Mouse (Mus musculus) midbrain, embryonic 11.5 days (tissue): Measurements from ENCODE around the gene Selenbp1. TPM values are rescaled to one million over a fixed set of nuclear protein-coding genes. Genes with fewer than 3 reads are reported as not detected.

Source experiments
- ATAC-seq: fragments of 200-750 bp; cut with Nextera tagmentation; 2 replicates; pipeline ENCODE4 v1.8.0; 2017; ENCODE audit warnings: moderate TSS enrichment, moderate library complexity; ENCODE audit not compliant: low FRiP score
- DNase-seq: peaks from one replicate; pipeline ENCODE4 v3.0.0; 2015; ENCODE audit warnings: low spot score; ENCODE audit errors: missing footprints
- H3K27ac ChIP-seq: fragments of 300-500 bp; sonication (generic); 2 replicates; pipeline ENCODE4 v1.5.1; 2014; ENCODE audit warnings: low read depth, low read length
- H3K27me3 ChIP-seq: fragments of 300-500 bp; sonication (generic); 2 replicates; pipeline ENCODE4 v1.6.1; 2014; ENCODE audit warnings: mild to moderate bottlenecking, low read length, moderate library complexity, mixed read lengths; ENCODE audit not compliant: control insufficient read depth, insufficient read depth
- H3K36me3 ChIP-seq: fragments of 300-500 bp; sonication (generic); 2 replicates; pipeline ENCODE4 v1.6.1; 2014; ENCODE audit warnings: mild to moderate bottlenecking, low read length, moderate library complexity, mixed read lengths; ENCODE audit not compliant: control insufficient read depth, insufficient read depth
- H3K4me1 ChIP-seq: fragments of 300-500 bp; sonication (generic); 2 replicates; pipeline ENCODE4 v1.6.1; 2014; ENCODE audit warnings: low read length; ENCODE audit not compliant: control insufficient read depth, insufficient read depth
- H3K4me2 ChIP-seq: fragments of 300-500 bp; sonication (generic); 2 replicates; pipeline ENCODE4 v1.6.1; 2014; ENCODE audit warnings: mild to moderate bottlenecking, moderate library complexity
- H3K4me3 ChIP-seq: fragments of 300-500 bp; sonication (generic); 2 replicates; pipeline ENCODE4 v1.5.1; 2014; ENCODE audit warnings: low read depth, low read length
- H3K9ac ChIP-seq: fragments of 300-500 bp; sonication (generic); 2 replicates; pipeline ENCODE4 v1.6.1; 2014; ENCODE audit warnings: low read length
- H3K9me3 ChIP-seq: fragments of 300-500 bp; sonication (generic); 2 replicates; pipeline ENCODE4 v1.6.1; 2016; ENCODE audit warnings: low read length; ENCODE audit not compliant: control insufficient read depth
- WGBS: fragments of 180-500 bp; shearing (Covaris S2); extraction: QIAGEN DNeasy Blood & Tissue Kit; methylation state at CpG from one replicate; pipeline ENCODE4 v1.1.7; 2014; 5-methylcytosine and 5-hydroxymethylcytosine counted together
- polyA plus RNA-seq: library from polyadenylated mRNA; unstranded; fragments of >200 nt; fragmentation: Nextera tagmentation; extraction: Ambion mirVana; gene quantifications from 2 replicates; pipeline ENCODE4 v1.2.1, GENCODE M21; 2014

The Selenbp1 gene
- polyA plus RNA-seq, 1 experiment from 2014 or later: 3.6 TPM

- Histone ChIP-seq H3K4me2 (no peak overlapping the region), H3K27me3 (no peaks in the 10 kb centered on the region), H3K9me3 (no peaks in the 10 kb centered on the region), H3K27ac (no peak overlapping the region), H3K4me1 (peaks cover 4% of the 10 kb centered on the region), H3K36me3 (peaks cover 8% of the 10 kb centered on the region; the same call in 1 of the 2 replicates), H3K9ac (no peak overlapping the region), H3K4me3 (no peak overlapping the region)
- no peak for ATAC-seq
- WGBS: 55% methylated on average over 8 of the region's 8 CpGs
- DNase-seq: no peak
These were observed 27.0 kb downstream of the Selenbp1 start for GRCm38 (mm10) chr3:94959871-94960270.

GRCm38 (mm10) chr3:94960322-94960721, 27.5 kb downstream of the Selenbp1 start:
- no peak overlapping the region for H3K4me2 ChIP-seq
- no peak overlapping the region for H3K4me3 ChIP-seq
- no peak for ATAC-seq
- H3K27me3 ChIP-seq: no peaks in the 10 kb centered on the region
- H3K27ac ChIP-seq: no peak overlapping the region
- DNase-seq: no peak
- peaks cover 8% of the 10 kb centered on the region; the same call in 1 of the 2 replicates for H3K36me3 ChIP-seq
- no peaks in the 10 kb centered on the region for H3K9me3 ChIP-seq
- no peak overlapping the region for H3K9ac ChIP-seq
- 52% methylated on average over 5 of the region's 5 CpGs for WGBS
- H3K4me1 ChIP-seq: no peaks in the 10 kb centered on the region; the same call in none of the 2 replicates

DNA sequence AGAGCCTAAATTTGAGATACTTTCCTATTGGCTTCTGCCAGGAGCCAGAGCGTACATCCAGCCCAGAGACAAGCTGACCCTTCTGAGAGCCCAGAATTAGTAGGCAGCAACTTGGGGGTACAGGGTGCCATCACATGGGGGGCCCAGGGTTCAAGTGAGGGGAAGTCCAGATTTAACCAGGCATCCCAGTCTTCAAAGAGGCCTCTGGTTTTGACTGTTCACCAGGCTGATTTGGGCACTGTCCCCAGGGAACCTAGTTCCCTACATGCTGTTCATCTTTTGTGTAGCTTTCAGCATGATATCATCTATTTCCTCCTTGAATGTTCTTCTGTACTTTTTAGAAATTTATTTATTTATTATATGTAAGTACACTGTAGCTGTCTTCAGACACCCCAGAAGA, 32.1 kb downstream of the Selenbp1 start:
- no peak overlapping the region for H3K27ac ChIP-seq
- 84% methylated on average over 1 of the region's 1 CpGs for WGBS
- no peaks in the 10 kb centered on the region; the same call in 1 of the 2 replicates for H3K4me1 ChIP-seq
- H3K9me3 ChIP-seq: no peaks in the 10 kb centered on the region
- H3K9ac ChIP-seq: no peak overlapping the region
- H3K36me3 ChIP-seq: no peaks in the 10 kb centered on the region
- H3K4me3 ChIP-seq: no peak overlapping the region
- DNase-seq (no peak), ATAC-seq (no peak)
- H3K4me2 ChIP-seq: no peak overlapping the region
- H3K27me3 ChIP-seq: no peaks in the 10 kb centered on the region

DNA sequence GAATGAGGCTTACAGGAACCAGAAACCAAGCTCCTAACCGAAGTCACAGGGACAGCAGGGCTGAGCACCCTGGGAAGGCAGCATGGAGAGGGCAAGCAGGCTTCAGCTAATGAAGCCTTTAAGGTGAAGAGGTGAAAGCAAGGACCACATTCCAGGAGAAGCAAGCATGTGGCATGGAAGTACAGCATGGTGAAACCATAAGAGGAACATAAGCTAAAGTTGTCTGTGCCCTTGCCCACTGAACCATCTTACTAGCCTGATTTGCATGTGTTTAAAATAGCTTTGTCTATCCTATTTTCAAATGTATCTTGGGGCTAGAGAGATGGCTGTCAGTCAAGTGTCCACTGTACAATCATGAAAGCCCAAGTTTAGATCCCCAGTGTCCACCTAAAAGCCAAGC, 33.0 kb downstream of the Selenbp1 start:
- Histone ChIP-seq H3K4me2 (no peak overlapping the region), H3K9ac (no peak overlapping the region), H3K27me3 (no peaks in the 10 kb centered on the region), H3K27ac (no peak overlapping the region), H3K9me3 (no peaks in the 10 kb centered on the region), H3K4me1 (no peaks in the 10 kb centered on the region), H3K36me3 (no peaks in the 10 kb centered on the region), H3K4me3 (no peak overlapping the region)
- 69% methylated on average over 1 of the region's 1 CpGs for WGBS
- no peak for DNase-seq
- no peak for ATAC-seq

- no peak for ATAC-seq
- 85% methylated on average over 3 of the region's 3 CpGs for WGBS
- no peak overlapping the region for H3K4me2 ChIP-seq
These were observed 39.7 kb downstream of the Selenbp1 start for GRCm38 (mm10) chr3:94972552-94972951.

GRCm38 (mm10) chr3:94973620-94974019, 40.8 kb downstream of the Selenbp1 start:
- H3K4me2 ChIP-seq: peak overlapping the region; percentile 66; the same call in 1 of the 2 replicates
- H3K36me3 ChIP-seq: no peaks in the 10 kb centered on the region
- H3K4me1 ChIP-seq: peaks cover 11% of the 10 kb centered on the region
- no peak overlapping the region for H3K27ac ChIP-seq
- H3K9ac ChIP-seq: no peak overlapping the region; the same call in 1 of the 2 replicates
- no peak overlapping the region for H3K4me3 ChIP-seq
- ATAC-seq (no peak), DNase-seq (no peak)
- H3K27me3 ChIP-seq: no peaks in the 10 kb centered on the region
- WGBS: 84% methylated on average over 5 of the region's 5 CpGs
- H3K9me3 ChIP-seq: no peaks in the 10 kb centered on the region

More at GRCm38 (mm10) chr3:94972552-94972951, 39.7 kb downstream of the Selenbp1 start:
- Histone ChIP-seq H3K9me3 (no peaks in the 10 kb centered on the region), H3K36me3 (no peaks in the 10 kb centered on the region), H3K4me1 (peaks cover 11% of the 10 kb centered on the region), H3K9ac (no peak overlapping the region), H3K27ac (no peak overlapping the region), H3K27me3 (no peaks in the 10 kb centered on the region), H3K4me3 (no peak overlapping the region)
- peak; percentile 54 for DNase-seq

- 24% methylated on average over 9 of the region's 9 CpGs for WGBS
- peak overlapping the region; percentile 58 for H3K9ac ChIP-seq
- no peaks in the 10 kb centered on the region for H3K27me3 ChIP-seq
- H3K4me3 ChIP-seq: peak overlapping the region; percentile 70
- ATAC-seq (peak; percentile 40), DNase-seq (no peak)
- H3K4me1 ChIP-seq: peaks cover 11% of the 10 kb centered on the region
- no peaks in the 10 kb centered on the region for H3K36me3 ChIP-seq
- H3K9me3 ChIP-seq: no peaks in the 10 kb centered on the region
- H3K4me2 ChIP-seq: peak overlapping the region; percentile 66
- no peak overlapping the region for H3K27ac ChIP-seq
These were observed 41.2 kb downstream of the Selenbp1 start for GRCm38 (mm10) chr3:94974026-94974527.

- peaks cover 11% of the 10 kb centered on the region for H3K4me1 ChIP-seq
- H3K4me3 ChIP-seq: peak within 1 kb of the TSS; percentile 70
- ATAC-seq (peak; percentile 93), DNase-seq (peak; percentile 100)
- peak within 1 kb of the TSS; percentile 75 for H3K9ac ChIP-seq
- no peaks in the 10 kb centered on the region for H3K36me3 ChIP-seq
- no peaks in the 10 kb centered on the region for H3K27me3 ChIP-seq
- 0% methylated on average over 56 of the region's 57 CpGs for WGBS
- H3K27ac ChIP-seq: peak within 1 kb of the TSS; percentile 74
- no peaks in the 10 kb centered on the region for H3K9me3 ChIP-seq
- peak within 1 kb of the TSS; percentile 66 for H3K4me2 ChIP-seq
These were observed 41.9 kb downstream of the Selenbp1 start, which contains the start of gene Pi4kb for GRCm38 (mm10) chr3:94974528-94975422. TSS of gene Pi4kb (plus strand) at chr3:94974731.

DNA sequence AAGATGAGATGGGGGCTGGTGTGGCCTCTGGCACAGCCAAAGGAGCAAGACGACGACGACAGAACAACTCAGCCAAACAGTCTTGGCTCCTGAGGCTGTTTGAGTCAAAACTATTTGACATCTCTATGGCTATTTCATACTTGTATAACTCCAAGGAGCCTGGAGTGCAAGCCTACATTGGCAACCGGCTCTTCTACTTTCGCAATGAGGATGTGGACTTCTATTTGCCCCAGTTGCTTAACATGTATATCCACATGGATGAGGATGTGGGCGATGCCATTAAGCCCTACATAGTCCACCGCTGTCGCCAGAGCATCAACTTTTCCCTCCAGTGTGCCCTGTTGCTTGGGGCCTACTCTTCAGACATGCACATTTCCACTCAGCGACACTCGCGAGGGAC, 51.5 kb downstream of the Selenbp1 start:
- DNase-seq (peak; percentile 19), ATAC-seq (no peak)
- Histone ChIP-seq H3K36me3 (no peaks in the 10 kb centered on the region), H3K27me3 (no peaks in the 10 kb centered on the region), H3K4me3 (no peak overlapping the region), H3K9me3 (no peaks in the 10 kb centered on the region), H3K4me2 (no peak overlapping the region), H3K9ac (no peak overlapping the region), H3K4me1 (no peaks in the 10 kb centered on the region), H3K27ac (no peak overlapping the region)
- WGBS: 93% methylated on average over 11 of the region's 11 CpGs
